In genomic region chr8:43328666-43329065, GRCm38 (mm10) we compare ENCODE assay signal across 32 mouse cellular contexts. TPM values are rescaled to one million over a fixed set of nuclear protein-coding genes. Genes with fewer than 3 reads are reported as not detected.
"Had no signal": no experiment of that assay in that cellular context is flagged by ENCODE, and none has a peak within 500 bp of the region (broad histone marks: within the 10 kb centered on the region; RNA-seq: fewer than 3 reads in every experiment).

No protein-coding gene starts in this region.

- H3K4me3 ChIP-seq: layer of hippocampus, adult 2 months; left cerebral cortex, adult 2 months; liver, embryonic 15.5 days; midbrain, embryonic 12.5 days; myocyte; neural tube, embryonic 13.5 days; stomach, embryonic 15.5 days had no signal

- ATAC-seq: midbrain, embryonic 16.5 days had no signal

- H3K4me1 ChIP-seq: liver, embryonic 15.5 days; midbrain, embryonic 12.5 days; neural tube, embryonic 13.5 days; stomach, embryonic 15.5 days had no signal

- H3K9me3 ChIP-seq: liver, embryonic 15.5 days; midbrain, embryonic 12.5 days; neural tube, embryonic 13.5 days; stomach, embryonic 15.5 days had no signal

- H3K4me2 ChIP-seq: liver, embryonic 15.5 days; midbrain, embryonic 12.5 days; neural tube, embryonic 13.5 days; stomach, embryonic 15.5 days had no signal

- DNase-seq: kidney, adult 2 months; kidney, postnatal 25 days; layer of hippocampus, adult 9-11 months; lung, adult 2 months; lung, postnatal 14 days; lung, postnatal 4 days; retina, postnatal 1 day; right cerebral cortex, postnatal 25 days; spleen, adult 18-20 months; thymus, adult 2 months; thymus, postnatal 14 days; thymus, postnatal 4 days had no signal

- H3K27ac ChIP-seq: kidney, postnatal 0 days; layer of hippocampus, adult 2 months; left cerebral cortex, adult 2 months; liver, embryonic 15.5 days; midbrain, embryonic 12.5 days; neural tube, embryonic 13.5 days; stomach, embryonic 15.5 days had no signal

- H3K27me3 ChIP-seq: liver, embryonic 15.5 days; midbrain, embryonic 12.5 days; neural tube, embryonic 13.5 days; stomach, embryonic 15.5 days had no signal

- H3K36me3 ChIP-seq: liver, embryonic 15.5 days; midbrain, embryonic 12.5 days; neural tube, embryonic 13.5 days; stomach, embryonic 15.5 days had no signal

- H3K9ac ChIP-seq: liver, embryonic 15.5 days; midbrain, embryonic 12.5 days; neural tube, embryonic 13.5 days; stomach, embryonic 15.5 days had no signal

RNA-seq across cellular contexts. Expression of gene Zfp42, which starts 21.9 kb away (rescaled TPM):
- total RNA-seq: layer of hippocampus, adult 2 months; layer of hippocampus, postnatal 25 days; left cerebral cortex, adult 2 months; left cerebral cortex, postnatal 10 days; left cerebral cortex, postnatal 36 days; liver, adult 2 months; megakaryocyte progenitor cell, adult 5-6 weeks; megakaryocyte-erythroid progenitor cell, adult 5-6 weeks; monocyte, adult 5-6 weeks; neutrophil, adult 5-6 weeks had no signal
- polyA plus RNA-seq: kidney, adult 2 months; kidney, embryonic 14.5 days; kidney, postnatal 0 days; large intestine, adult 2 months; liver, adult 2 months; liver, embryonic 15.5 days; lung, adult 2 months; lung, embryonic 16.5 days; midbrain, embryonic 12.5 days; midbrain, embryonic 16.5 days; myocyte; neural tube, embryonic 13.5 days; stomach, embryonic 15.5 days; thymus, adult 2 months had no signal
